13 mouse cellular contexts compared by ENCODE assay signal in the genomic region with DNA sequence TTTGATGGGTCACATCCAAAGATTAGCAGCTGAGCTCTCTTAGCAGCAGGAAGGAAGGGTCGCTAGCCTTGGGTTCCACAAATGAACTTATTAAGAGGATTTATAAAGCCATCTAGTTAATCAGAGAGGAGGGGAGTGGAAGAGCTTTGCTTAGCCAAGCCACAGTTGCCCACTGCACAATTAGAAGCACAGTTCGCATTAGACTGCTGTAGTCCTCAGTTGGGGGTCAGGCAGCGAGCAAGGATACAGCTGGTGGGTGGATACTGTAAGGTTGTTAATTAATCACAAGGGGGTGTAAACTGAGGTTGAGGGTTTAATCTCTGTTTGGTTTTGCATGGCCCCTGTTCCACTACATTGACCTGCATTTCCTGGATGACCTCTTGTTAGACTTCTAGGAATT.
"Had no signal": no experiment of that assay in that cellular context is flagged by ENCODE, and none has a peak within 500 bp of the region (broad histone marks: within the 10 kb centered on the region; RNA-seq: fewer than 3 reads in every experiment).

No protein-coding gene starts in this region.

- H3K4me1 ChIP-seq: limb, embryonic 10.5 days; liver, embryonic 12.5 days; lung, embryonic 15.5 days had no signal

- H3K36me3 ChIP-seq: limb, embryonic 10.5 days; liver, embryonic 12.5 days; lung, embryonic 15.5 days; neural tube, embryonic 12.5 days had no signal

- H3K27me3 ChIP-seq: liver, embryonic 12.5 days; lung, embryonic 15.5 days; neural tube, embryonic 12.5 days had no signal

- H3K27ac ChIP-seq: left cerebral cortex, adult 2 months; limb, embryonic 10.5 days; liver, embryonic 12.5 days; lung, embryonic 15.5 days; neural tube, embryonic 12.5 days had no signal

- H3K9ac ChIP-seq: liver, embryonic 12.5 days; lung, embryonic 15.5 days; neural tube, embryonic 12.5 days had no signal

- H3K4me3 ChIP-seq: left cerebral cortex, adult 2 months; limb, embryonic 10.5 days; liver, embryonic 12.5 days; lung, embryonic 15.5 days; myocyte; neural tube, embryonic 12.5 days had no signal

- ATAC-seq: liver, embryonic 12.5 days had no signal

- H3K9me3 ChIP-seq: limb, embryonic 10.5 days; liver, embryonic 12.5 days; lung, embryonic 15.5 days; neural tube, embryonic 12.5 days had no signal

- H3K4me2 ChIP-seq: liver, embryonic 12.5 days; lung, embryonic 15.5 days; neural tube, embryonic 12.5 days had no signal

- DNase-seq: kidney, adult 18-20 months; kidney, postnatal 4 days; midbrain, embryonic 14.5 days; right cerebral cortex, postnatal 4 days; spleen, adult 18-20 months; thymus, adult 18-20 months; thymus, postnatal 14 days had no signal
